Mouse (Mus musculus) intestine, embryonic 15.5 days (tissue): ENCODE measurements around the gene Plekhn1. TPM values are rescaled to one million over a fixed set of nuclear protein-coding genes. Genes with fewer than 3 reads are reported as not detected.

Source experiments
- polyA plus RNA-seq: library from polyadenylated mRNA; unstranded; fragments of >200 nt; fragmentation: Nextera tagmentation; extraction: Ambion mirVana; gene quantifications from 2 replicates; pipeline ENCODE4 v1.2.1, GENCODE M21; 2015

The Plekhn1 gene
- polyA plus RNA-seq, 1 experiment from 2014 or later, result 12.6 TPM

Other genes starting within 250 kb of the Plekhn1 start
- gene B3galt6, start 242.2 kb downstream of the Plekhn1 start, polyA plus RNA-seq, result 13.4 and 14.0 TPM in 2 replicates
- 154 and 166 TPM in 2 replicates for gene Sdf4, start 242.0 kb downstream of the Plekhn1 start, polyA plus RNA-seq
- gene Tnfrsf4, start 221.0 kb downstream of the Plekhn1 start, polyA plus RNA-seq, result 0.49 and 0.52 TPM in 2 replicates
- 1.1 and 1.6 TPM in 2 replicates for gene Tnfrsf18, start 208.7 kb downstream of the Plekhn1 start, polyA plus RNA-seq
- 3.1 and 3.9 TPM in 2 replicates for gene Ttll10, start 175.4 kb downstream of the Plekhn1 start, polyA plus RNA-seq
- 22.2 and 22.8 TPM in 2 replicates for gene 9430015G10Rik, start 124.9 kb downstream of the Plekhn1 start, polyA plus RNA-seq
- 0.06 and 0.18 TPM in 2 replicates for gene Rnf223, start 104.3 kb downstream of the Plekhn1 start, polyA plus RNA-seq
- 52.1 and 56.5 TPM in 2 replicates for gene Agrn, start 37.4 kb downstream of the Plekhn1 start, polyA plus RNA-seq
- 1.8 and 2.0 TPM in 2 replicates for gene Isg15, start 34.0 kb downstream of the Plekhn1 start, polyA plus RNA-seq
- gene AW011738, start 31.6 kb downstream of the Plekhn1 start, polyA plus RNA-seq, result 2.1 and 2.2 TPM in 2 replicates
- 0.40 and 0.51 TPM in 2 replicates for gene Perm1, start 19.0 kb downstream of the Plekhn1 start, polyA plus RNA-seq
- gene Noc2l, start 1.2 kb upstream of the Plekhn1 start, polyA plus RNA-seq, result 86.5 and 87.8 TPM in 2 replicates
- 0.69 and 1.00 TPM in 2 replicates for gene Samd11, start 20.8 kb upstream of the Plekhn1 start, polyA plus RNA-seq
- gene Vmn2r-ps159, start 96.2 kb upstream of the Plekhn1 start, polyA plus RNA-seq, result not detected in 2 replicates